Mouse (Mus musculus): ENCODE measurements at regions not wholly inside any gene's neighbourhood (a gene's known extent, or its start where the extent isn't known, plus 50 kb on each side); places are given as distances from the start of the nearest gene placed in this dataset.
"Not testable (repeated sequence)": the region's sequence is repeated elsewhere in the genome, so short reads cannot be mapped to it uniquely, and the experiment has no call there.

DNA sequence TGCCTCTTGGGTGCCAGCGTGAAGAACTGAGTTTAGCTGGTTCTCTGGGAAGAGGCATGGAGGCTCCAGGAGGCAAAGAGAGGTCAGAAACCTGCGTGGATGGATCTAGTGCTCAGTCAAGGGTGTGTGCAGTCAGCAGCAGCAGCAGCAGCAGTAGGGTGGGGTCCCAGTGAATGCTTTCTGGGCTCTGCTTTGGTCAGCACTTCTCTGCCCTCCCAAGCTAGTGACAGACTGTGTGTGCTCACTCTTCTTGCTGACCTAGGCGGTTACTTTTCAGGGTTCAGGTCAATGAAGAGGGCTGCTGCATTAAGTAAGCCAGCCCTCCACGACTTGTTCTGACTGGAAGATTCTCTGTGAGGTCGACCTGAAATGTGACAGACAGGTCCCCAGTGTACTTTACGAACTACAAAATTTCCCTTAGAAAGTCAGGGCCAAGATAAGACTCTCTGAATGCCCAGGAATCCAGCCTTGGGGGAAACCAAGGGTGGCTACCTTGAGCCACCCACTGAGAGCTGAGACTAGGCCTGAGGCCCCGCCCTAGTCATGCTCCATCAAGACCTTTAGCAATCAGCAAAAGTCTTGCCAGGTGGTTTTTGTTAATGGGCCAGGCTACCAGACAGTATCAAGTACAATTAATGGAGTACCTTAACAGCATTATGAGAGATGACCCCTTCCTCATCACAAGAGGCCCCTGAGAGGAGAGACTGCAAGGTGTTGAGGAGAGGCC lies 114.9 kb upstream of the Lemd2 start:
- no peak for DNase-seq (ENCODE audit: low spot score in 2 of 2)

DNA sequence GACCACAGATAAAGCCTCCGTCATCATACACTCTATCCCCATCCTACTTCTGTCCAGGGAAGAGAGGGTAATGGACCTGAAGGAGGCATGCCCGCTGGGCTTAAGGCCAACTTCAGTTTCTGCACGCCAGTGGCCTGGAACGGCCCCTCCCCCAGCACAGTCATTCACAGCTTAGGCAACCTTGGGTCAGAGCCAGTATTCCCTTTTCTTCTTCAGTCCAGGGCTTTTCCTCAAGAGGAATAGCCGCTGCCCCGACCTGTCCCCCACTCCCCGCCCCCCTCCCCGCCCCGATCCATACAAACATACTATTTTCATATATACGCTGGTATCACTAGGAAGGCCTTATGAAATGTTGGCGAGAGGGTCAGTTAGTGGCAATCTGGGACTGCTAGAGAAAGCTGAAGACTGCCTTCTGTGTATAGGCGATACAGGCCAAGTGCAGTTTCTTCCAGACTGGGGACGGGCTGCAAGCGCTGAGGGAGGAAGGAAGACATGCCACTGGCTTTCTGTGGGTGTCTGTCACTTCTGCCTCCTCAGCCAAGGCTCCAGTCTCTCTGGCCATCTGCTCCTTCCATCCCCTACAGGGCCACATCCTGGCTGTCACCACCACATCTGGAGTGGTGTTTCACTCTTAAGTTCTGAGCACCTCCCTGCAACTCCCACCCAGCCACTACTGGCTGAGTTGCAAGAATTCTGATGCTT lies 113.5 kb upstream of the Lemd2 start:
- DNase-seq (ENCODE audit: low spot score in 2 of 2): no peak

DNA sequence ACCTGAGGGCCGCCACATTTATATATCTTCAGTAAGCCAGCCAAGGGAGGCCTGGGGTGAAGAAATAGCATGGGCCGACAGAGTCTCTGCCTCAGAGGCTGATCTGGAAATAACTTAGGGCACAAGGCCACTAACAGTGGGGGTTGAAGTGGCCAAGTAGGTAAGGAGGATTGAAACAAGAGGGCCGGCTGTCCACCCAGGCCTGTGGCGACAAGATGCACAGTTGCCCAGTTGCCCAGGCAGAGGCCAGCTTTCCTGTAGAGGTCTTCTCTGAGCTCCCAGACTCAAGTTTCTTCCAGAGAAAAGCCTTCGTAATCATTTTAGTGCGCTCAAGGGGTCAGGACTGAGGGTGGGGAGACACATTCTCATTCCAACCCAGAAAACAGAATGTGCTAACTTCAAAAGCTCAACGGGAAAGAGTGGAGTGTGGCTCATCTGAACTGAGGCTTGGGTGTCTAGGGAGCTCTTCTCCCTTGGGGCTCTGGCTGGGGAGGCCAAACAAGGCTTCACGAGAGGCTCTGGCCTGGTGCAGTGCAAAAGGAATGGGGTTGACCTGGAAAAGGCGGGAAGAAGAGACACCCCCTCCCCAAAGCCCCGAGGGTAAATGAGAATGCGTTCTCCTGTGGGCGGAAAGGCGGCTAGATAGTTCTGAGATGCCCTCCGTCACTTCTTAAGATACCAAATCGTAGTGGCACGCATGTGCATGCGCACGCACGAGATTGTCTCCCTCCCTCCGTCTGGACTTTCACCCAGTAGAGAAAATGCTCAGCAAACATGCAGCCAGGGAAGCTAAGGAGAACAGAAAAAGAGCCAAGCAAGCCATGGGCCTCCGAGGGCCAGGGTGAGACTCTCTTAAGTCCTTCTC lies 112.7 kb upstream of the Lemd2 start:
- DNase-seq (ENCODE audit: low spot score in 2 of 2): no peak

- no peak for DNase-seq (ENCODE audit: low spot score in 2 of 2)
Observed at GRCm38 (mm10) chr17:27315947-27316628, 111.8 kb upstream of the Lemd2 start.

DNA sequence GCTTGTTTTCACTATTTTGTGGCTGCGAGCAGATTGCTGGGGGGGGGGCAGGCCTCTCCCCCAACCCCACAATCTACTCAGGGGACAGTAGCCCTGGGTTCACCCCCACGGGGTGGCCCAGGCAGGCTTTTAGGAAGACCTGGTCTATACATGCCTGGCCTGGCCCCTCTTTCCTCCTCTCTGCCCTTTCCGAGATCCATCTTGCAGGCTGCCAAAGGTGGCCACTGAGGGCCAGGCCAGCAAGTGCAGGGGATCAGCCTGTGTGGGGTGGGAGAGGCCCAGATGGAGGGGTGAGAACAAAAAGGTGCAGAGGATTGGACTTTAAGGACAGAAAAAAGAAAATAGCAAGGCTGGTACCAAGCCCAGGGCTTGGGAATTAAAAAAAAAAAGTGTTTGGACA lies 111.2 kb upstream of the Lemd2 start:
- DNase-seq (ENCODE audit: low spot score in 2 of 2): no peak

DNA sequence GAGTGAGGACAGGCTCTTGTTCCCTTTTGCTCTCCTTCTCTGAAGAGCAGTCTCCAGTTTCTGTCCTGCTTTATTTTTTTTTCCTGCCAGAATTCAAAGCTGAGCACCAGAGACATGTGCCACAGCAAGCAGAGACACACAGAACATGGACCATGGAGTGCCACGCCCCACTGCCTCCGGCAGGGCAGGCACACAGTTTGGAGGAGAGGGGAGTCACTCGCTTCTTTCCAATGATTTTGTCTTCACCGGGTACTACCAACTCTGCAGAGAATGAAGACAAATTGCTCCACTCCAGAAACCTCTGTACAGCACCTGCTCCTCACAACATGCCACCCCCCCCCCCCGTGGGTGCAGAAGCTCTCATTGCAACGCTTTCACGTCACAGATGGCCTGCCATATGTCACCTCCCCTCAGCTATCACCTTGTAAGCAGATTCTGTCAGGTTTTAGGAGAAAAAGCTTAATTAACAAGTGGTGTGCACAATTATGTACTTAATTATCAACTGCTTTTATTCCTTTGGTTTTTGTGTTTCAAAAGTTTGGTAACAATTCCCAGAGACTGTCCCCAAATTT lies 110.6 kb upstream of the Lemd2 start:
- DNase-seq (ENCODE audit: low spot score in 2 of 2): no peak

DNA sequence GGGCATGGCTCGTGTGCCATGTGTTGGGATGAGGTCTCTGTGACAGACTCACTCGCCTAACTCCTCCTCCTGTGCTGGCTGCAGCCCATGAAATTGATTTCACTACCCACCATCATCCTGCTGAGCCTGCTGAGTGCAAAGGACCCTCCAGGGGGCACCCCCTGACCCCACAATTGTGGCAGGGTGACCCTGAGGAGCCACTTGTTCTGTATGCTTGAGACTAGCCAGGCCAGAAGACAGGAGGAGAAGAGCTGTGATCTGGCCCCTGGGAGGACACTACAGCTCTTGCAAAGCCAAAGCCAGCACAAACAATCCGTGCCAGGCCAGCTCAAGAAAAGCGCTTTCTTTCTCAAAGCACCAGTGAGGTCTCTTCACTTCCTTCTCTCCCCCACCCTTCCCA lies 104.7 kb upstream of the Lemd2 start:
- DNase-seq (ENCODE audit: low spot score in 2 of 2): no peak

GRCm38 (mm10) chr17:27304842-27305241 lies 100.6 kb upstream of the Lemd2 start:
- no peak for DNase-seq (ENCODE audit: low spot score in 2 of 2)

DNA sequence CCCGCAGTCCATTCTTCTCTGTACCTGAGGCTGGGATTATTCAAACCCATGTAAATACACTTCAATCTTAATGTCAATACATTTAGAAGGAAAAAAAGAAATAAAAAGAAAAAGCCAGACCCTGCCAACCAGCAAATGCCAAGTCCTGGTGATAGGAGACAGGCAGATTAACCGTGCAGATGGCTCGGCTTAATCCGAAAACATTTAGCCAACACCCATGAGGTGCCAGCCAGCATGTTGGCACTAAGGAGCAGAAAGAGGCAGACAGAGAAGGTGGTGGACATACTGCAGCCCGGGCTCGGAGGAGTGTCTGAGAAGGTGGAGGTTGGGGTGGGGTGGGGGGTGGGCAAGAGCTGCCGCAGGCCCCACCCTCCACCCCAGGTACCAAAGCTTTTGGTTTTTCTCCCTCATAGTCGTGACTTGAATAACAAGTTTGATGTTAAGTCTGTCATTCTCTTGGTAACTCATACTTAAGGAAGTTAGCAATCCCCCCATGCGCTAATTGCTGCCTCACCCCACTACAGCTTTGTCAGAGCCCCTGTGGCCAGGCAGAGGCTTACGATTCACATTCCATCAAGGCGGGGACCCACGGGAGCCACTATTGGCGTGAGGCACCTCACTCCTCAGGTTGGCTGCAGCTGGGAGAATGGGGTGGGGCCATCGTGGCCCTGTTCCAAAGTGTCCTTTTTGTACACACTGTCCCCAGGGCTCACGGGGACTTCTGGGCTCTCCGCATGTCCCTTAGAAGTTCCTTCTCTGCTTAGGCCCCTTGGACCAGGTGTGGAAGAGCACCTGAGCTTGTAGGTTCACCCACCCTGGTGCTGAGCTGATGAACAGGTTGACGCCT lies 99.6 kb upstream of the Lemd2 start:
- no peak for DNase-seq (ENCODE audit: low spot score in 2 of 2)

- DNase-seq (ENCODE audit: low spot score in 2 of 2): no peak
Observed at GRCm38 (mm10) chr17:27303061-27303460, 98.8 kb upstream of the Lemd2 start.

GRCm38 (mm10) chr17:27301376-27301775 lies 97.1 kb upstream of the Lemd2 start:
- DNase-seq (ENCODE audit: low spot score in 2 of 2): no peak

GRCm38 (mm10) chr17:27299297-27299696 lies 95.0 kb upstream of the Lemd2 start:
- DNase-seq (ENCODE audit: low spot score in 2 of 2): no peak

- no peak for DNase-seq (ENCODE audit: low spot score in 2 of 2)
Observed at GRCm38 (mm10) chr17:27298351-27298750, 94.1 kb upstream of the Lemd2 start.

- no peak for DNase-seq (ENCODE audit: low spot score in 2 of 2)
Observed at GRCm38 (mm10) chr17:27296156-27296555, 91.9 kb upstream of the Lemd2 start.

GRCm38 (mm10) chr17:27294208-27294604 lies 89.9 kb upstream of the Lemd2 start:
- no peak for DNase-seq (ENCODE audit: low spot score in 2 of 2)

DNA sequence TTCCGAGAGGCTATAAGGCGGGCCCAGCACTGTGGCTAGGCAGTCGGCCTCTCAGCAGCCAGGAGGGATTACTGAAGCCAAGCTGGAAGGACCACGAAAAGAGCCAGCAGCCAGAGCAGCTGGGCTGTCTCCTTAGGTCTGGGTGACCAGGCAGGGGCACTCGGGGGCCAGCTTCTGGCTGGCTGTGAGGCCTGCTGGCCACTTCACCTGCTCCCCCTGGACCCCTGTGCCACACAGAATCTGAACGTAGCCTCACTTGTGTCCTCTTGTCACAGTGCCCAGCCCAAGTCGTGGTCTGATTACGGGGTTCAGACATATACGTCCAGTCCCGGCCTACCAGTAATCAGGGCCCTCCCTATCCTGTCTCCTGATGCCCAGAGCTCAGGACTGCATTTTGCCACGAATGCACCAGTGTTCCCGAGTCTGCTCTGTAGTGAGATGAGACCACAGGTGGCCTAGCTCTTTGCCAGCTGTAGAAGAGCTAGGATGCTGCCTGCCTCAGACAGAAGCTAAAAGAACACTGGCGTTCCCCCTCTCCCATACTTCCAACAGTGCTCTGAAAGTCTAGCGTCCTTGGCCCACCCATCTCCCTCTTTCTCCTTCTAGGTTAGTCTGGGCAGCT lies 89.4 kb upstream of the Lemd2 start:
- DNase-seq (ENCODE audit: low spot score in 2 of 2): no peak

GRCm38 (mm10) chr17:27291673-27292072 lies 87.4 kb upstream of the Lemd2 start:
- DNase-seq (ENCODE audit: low spot score in 2 of 2): no peak

- DNase-seq (ENCODE audit: low spot score in 2 of 2): no peak
Observed at GRCm38 (mm10) chr17:27291176-27291575, 86.9 kb upstream of the Lemd2 start.

- no peak for DNase-seq (ENCODE audit: low spot score in 2 of 2)
Observed at GRCm38 (mm10) chr17:27290311-27290710, 86.0 kb upstream of the Lemd2 start.

GRCm38 (mm10) chr17:27289804-27290203 lies 85.5 kb upstream of the Lemd2 start:
- not testable (repeated sequence) for DNase-seq (ENCODE audit: low spot score in 2 of 2)

All from thymus, postnatal 10 days (tissue).